Mouse (Mus musculus): ENCODE data around the gene Mr1. TPM values are rescaled to one million over a fixed set of nuclear protein-coding genes. Genes with fewer than 3 reads are reported as not detected.

Gene Mr1
- total RNA-seq, 2 experiments from 2014 or later, result 2.1 to 3.1 TPM

DNA sequence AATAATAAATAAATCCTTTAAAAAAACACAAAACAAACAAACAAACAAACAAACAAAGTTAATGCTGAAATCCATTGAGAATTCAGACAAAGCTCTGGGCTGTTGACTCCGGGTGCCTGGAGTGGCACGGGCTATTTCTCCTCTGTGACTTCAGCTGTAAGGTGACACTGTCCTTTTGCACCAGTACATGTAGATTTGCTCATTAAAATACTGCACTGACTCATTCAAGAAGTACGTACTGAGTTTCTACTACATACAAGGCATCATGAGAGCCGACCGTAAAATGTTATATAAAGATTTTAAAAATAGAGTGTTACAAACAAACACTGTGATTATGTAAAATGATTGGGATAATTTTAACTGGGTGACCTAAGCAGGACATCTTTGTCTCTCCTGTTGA, 22.2 kb downstream of the Mr1 start:
- no peak for TF ChIP-seq CTCF (IDR thresholded peaks at IDR 0.05)
- no peak overlapping the region for H3K27ac ChIP-seq
- DNase-seq (ENCODE audit: extremely low spot score in 1 of 2, low spot score in 2 of 2), result no peak
- no peak overlapping the region for H3K4me3 ChIP-seq
- intact Hi-C loops (cut with DNase I), result no loop called here

DNA sequence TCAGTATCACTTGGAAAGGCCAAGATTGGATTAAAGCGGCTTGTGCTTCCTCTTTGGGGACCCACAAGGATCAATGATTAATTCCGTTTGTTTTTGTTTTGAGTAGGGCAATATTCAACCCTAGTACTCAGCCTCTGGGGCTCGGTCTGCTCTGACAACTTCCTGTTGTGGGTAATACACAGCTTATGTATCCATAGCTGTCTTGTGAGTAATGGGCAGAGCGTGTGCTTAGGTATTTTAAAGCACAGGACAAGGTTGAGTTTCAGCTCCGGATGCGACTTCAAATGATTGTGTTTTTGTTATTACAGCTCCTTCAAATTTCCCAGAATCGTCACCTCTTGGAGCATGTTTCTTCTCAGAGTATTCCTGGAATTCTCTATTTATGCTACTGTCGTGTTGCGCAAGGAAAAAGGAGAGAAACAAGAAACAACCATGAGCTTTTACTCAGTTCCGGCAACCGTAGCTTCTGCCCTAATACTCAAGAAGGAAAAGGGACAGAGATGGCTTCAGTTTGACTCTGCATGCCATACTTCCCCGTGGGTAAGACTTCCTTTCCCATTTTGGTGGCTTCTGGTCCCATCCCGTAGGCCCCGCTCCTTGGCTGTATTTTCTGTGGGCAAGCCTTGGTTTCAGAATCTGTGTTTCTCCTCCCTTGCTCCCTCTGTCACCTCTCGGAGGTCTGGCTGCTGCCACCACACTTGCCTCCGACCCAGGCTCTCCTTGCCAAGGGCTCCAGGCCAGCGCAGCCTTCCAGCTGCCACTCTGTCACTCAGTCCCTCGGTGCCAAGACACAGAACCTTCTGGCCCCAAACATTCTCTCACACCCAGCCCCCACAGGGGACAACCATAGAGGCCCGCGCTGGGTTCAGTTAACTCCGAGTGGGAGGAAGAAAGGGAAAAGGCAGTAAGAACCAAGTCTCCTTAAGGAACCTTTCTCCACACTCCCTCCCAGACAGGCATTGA, 24.4 kb downstream of the Mr1 start:
- TF ChIP-seq CTCF (IDR thresholded peaks at IDR 0.05), result no peak
- intact Hi-C loops (cut with DNase I), result no loop called here
- H3K27ac ChIP-seq, result no peak overlapping the region

DNA sequence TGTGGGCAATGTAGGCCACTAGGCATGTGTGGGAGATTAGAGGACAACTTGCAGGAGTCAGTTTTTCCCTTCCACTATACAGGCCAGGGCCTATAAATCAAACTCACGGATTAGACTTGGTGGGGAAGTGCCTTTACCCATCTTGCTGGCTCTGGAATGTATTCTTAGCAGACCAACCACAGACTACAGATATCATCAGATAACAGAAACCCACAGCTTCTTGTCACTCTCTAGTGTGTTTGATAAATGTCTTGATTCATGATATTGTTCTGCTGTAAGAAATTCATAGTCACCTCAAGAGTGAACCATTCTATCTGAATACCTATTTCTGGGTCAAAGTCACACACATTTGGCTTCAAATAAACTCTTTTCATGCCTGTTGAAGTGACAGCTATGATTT, 26.9 kb downstream of the Mr1 start:
- TF ChIP-seq CTCF (IDR thresholded peaks at IDR 0.05), result no peak
- Histone ChIP-seq H3K27ac (no peak overlapping the region), H3K4me3 (no peak overlapping the region)
- intact Hi-C loops (cut with DNase I), result no loop called here
- no peak for DNase-seq (ENCODE audit: extremely low spot score in 1 of 2, low spot score in 2 of 2)

More for the DNA sequence above, 24.4 kb downstream of the Mr1 start:
- peak; percentile 21 to 45 for DNase-seq (ENCODE audit: extremely low spot score in 1 of 2, low spot score in 2 of 2)
- no peak overlapping the region for H3K4me3 ChIP-seq

DNA sequence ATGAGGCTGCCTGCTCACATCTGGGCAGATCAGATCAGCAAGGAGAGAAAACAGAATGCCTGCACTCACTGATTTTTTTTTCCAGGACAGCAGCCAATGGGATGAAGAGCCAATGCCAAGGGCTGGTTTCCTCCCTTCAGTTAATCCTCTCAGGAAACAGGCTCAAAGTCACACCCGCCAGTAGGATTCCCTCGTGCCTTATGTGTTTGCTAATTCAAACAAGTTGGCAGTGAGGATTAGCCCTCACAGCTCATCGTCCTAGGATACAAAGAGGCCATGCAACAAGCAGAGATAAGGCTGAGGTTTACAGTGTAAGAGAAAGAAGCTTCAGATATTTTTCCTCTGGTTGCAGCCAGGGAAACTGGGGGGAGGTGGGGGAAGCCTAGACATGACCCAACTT, 32.7 kb downstream of the Mr1 start:
- H3K4me3 ChIP-seq, result no peak overlapping the region
- intact Hi-C loops (cut with DNase I), result no loop called here

DNA sequence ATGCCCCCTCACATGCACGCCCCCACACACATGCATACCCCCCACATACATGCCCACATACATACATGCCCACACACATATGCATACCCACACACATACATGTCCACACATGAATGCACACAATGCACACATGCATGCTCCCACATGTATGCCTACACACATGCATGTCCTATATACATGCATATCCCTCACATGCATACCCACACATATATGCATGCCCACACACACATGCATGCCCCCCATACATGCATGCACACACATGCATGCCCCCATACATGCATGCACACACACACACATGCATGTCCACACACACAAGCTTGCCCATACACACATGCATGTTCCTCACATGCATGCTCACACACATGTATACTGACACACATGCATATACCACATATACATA, 33.7 kb downstream of the Mr1 start:
- no peak for TF ChIP-seq CTCF (IDR thresholded peaks at IDR 0.05)
- Histone ChIP-seq H3K27ac (no peak overlapping the region), H3K4me3 (no peak overlapping the region)
- DNase-seq (ENCODE audit: extremely low spot score in 1 of 2, low spot score in 2 of 2), result no peak
- intact Hi-C loops (cut with DNase I), result no loop called here

More for the DNA sequence above, 32.7 kb downstream of the Mr1 start:
- no peak for DNase-seq (ENCODE audit: extremely low spot score in 1 of 2, low spot score in 2 of 2)
- no peak for TF ChIP-seq CTCF (IDR thresholded peaks at IDR 0.05)
- H3K27ac ChIP-seq, result no peak overlapping the region

DNA sequence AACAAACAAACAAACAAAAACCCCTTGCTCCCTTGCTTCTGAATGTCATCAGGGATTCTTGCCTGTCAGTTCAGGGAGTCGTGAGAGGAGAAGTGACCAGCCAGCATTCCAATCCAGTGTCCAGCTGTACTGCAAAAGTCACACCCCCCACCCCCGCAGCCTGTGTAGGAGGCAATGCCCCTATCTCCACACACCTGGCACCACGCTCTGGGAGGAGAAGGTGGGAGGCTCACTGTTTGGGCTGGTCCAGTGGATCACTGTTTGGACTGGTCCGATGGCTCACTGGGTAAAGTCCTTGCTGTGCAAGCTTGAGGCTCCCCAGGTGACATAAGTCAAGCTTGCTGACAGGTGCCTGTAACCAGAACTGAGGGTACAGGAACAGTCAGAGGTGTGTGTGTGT, 34.5 kb downstream of the Mr1 start:
- no peak overlapping the region for H3K27ac ChIP-seq
- no peak overlapping the region for H3K4me3 ChIP-seq
- no peak for TF ChIP-seq CTCF (IDR thresholded peaks at IDR 0.05)
- no peak for DNase-seq (ENCODE audit: extremely low spot score in 1 of 2, low spot score in 2 of 2)
- intact Hi-C loops (cut with DNase I), result no loop called here

DNA sequence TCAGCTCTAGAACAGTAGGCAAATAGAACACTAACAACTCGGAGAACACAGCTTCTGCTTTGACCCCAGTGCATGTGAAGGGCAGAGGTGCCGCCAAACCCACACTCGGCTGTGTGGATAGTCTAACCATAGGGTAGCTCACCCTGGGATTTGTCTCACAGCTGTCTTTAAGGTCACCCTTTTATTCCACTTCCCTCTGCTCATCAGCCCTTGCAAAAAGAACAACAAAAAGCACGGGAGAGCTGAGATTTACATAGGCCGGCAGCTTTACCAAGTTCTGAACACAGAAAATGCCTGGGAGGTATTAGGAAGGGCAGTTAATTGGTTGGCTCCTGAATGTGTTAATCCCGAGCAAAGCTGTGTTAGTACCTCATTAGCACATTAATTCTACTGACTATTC, 35.1 kb downstream of the Mr1 start:
- intact Hi-C loops (cut with DNase I), result no loop called here
- TF ChIP-seq CTCF (IDR thresholded peaks at IDR 0.05), result no peak
- no peak overlapping the region for H3K27ac ChIP-seq
- H3K4me3 ChIP-seq, result no peak overlapping the region
- DNase-seq (ENCODE audit: extremely low spot score in 1 of 2, low spot score in 2 of 2), result no peak

DNA sequence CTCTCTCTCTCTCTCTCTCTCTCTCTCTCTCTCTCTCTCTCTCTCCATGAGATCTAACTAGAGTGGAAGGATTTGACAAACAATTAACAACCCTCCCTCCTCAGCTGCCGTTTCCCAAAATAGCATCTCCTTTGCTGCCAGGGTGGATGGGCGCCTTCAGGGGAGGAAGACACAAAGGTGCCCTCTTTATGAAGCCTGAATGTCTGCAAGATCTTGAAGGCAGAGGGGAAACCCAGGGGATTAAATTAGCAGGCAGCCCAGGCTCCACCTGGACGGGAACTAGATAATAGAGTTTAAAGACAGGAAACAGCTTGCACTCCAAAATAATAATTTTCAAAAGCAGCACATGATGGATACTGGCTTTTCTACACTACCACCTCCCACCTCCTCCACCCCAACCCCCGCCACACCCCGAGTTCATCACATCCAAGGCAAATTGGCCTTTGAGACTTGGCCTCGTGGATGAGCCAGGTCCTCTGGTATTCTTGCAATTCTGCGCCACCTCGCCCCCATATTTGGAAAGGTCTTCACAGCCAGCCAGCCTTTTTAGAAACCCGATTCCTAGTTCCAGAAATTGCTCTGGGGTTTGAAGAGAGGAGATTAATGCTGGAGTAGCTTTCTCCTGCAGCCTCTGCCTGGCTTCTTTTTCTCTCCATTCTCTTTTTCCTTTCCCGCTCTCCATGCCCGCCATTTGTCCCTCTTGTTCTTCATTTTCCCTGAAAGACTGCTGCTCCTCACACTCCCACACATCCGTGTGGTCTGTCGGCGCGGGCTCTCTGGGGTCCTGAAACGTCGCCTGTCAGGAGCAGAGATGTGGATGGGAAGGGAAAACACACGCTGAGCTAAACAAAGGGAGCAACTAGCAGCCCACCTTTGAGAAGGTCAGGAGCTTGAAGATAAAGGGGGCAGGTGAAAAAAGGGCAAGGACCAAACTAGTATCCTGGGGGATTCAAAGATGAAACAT, 36.9 kb downstream of the Mr1 start:
- Histone ChIP-seq H3K27ac (no peak overlapping the region), H3K4me3 (peak overlapping the region; percentile 11; the same call in 1 of the 2 replicates)
- DNase-seq (ENCODE audit: extremely low spot score in 1 of 2, low spot score in 2 of 2), result no peak
- TF ChIP-seq CTCF (IDR thresholded peaks at IDR 0.05), result no peak
- intact Hi-C loops (cut with DNase I), result no loop called here

DNA sequence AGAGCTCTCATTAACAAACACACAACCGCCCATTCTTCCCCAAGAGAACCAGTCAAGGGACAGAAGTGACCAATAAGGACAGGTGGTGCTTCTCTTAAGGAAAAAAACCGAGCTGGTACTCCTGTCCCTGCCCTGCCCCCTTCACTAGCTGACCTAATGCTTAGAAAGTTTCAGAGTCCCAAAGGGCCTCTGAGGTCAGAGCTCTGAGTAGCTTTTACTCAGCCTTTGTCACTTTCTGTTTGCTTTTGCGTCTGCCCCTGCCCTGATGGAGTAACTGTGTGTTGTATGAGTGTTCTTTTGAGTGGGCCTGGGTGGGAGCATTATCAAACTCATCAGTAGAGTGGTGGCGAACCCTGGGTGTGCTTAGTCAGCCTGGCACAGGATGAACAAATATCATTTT, 38.2 kb downstream of the Mr1 start:
- no peak for DNase-seq (ENCODE audit: extremely low spot score in 1 of 2, low spot score in 2 of 2)
- no peak for TF ChIP-seq CTCF (IDR thresholded peaks at IDR 0.05)
- intact Hi-C loops (cut with DNase I), result no loop called here
- Histone ChIP-seq H3K27ac (no peak overlapping the region), H3K4me3 (no peak overlapping the region)

DNA sequence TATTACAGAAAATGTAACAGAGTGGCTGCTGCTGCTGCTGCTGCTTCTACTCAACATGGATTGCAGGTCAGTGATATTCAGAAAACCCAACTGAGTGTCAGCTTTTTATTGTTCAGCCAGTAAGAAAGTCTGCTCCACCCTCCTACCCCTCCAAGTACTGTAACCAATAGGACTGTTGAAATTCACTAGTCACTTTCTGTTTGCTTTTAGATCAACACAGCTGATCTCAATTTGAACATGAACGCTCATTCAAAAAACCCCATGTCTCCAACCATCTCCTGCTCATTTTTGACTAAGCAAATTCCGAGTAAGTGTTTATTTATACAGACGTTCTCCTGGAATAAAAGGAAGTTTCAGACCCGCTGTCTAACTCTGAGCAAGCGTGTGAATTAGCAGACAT, 38.8 kb downstream of the Mr1 start:
- intact Hi-C loops (cut with DNase I), result no loop called here
- Histone ChIP-seq H3K4me3 (no peak overlapping the region), H3K27ac (no peak overlapping the region)
- DNase-seq (ENCODE audit: extremely low spot score in 1 of 2, low spot score in 2 of 2), result no peak
- TF ChIP-seq CTCF (IDR thresholded peaks at IDR 0.05), result no peak

DNA sequence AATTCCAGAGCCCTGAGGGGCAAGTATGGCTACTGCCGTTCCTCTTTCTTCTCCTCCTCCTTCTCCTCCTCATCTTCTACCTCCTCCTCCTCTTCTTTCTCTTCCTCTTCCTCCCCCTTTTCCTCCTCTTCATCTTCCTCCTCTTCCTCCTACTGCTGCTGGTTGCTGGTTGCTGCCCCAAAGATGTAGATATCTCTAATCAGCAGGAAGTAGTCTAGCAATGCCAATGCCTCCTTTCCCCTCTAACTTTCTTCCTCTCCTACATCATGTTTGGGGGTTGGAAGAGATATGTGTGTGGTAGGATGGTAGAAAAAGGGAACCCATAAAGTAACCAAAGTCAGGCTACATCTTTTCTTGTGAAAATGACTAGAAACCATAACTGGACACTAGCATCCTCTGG, 40.3 kb downstream of the Mr1 start:
- Histone ChIP-seq H3K27ac (no peak overlapping the region), H3K4me3 (no peak overlapping the region)
- no peak for TF ChIP-seq CTCF (IDR thresholded peaks at IDR 0.05)
- intact Hi-C loops (cut with DNase I), result no loop called here
- no peak for DNase-seq (ENCODE audit: extremely low spot score in 1 of 2, low spot score in 2 of 2)

DNA sequence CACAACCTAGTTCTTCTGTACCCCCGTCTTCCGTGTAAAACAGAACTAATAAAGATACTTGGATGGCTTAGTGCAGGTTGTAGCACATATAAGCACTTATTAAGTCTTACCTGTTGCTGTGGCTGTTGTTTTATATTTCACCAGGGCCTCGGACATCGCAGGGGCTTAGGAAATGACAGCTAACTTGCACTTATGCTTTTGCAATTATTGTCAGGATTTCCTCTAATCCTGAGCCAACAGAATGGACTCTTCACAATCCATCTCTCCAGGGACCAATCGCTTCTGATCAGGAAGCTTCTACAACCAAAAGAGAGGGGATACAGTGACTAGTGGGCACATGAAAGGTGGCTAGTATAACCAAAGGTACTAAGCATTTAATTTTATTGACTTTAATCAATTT, 42.6 kb downstream of the Mr1 start:
- intact Hi-C loops (cut with DNase I), result no loop called here
- no peak for DNase-seq (ENCODE audit: extremely low spot score in 1 of 2, low spot score in 2 of 2)
- Histone ChIP-seq H3K27ac (no peak overlapping the region), H3K4me3 (no peak overlapping the region)
- no peak for TF ChIP-seq CTCF (IDR thresholded peaks at IDR 0.05)
